Mouse (Mus musculus) layer of hippocampus, adult 8-10 months (tissue): ENCODE measurements around the gene S1pr5. TPM values are rescaled to one million over a fixed set of nuclear protein-coding genes. Genes with fewer than 3 reads are reported as not detected.
"Not testable (repeated sequence)": the region's sequence is repeated elsewhere in the genome, so short reads cannot be mapped to it uniquely, and the experiment has no call there.

ENCODE experiments used
- DNase-seq, 2 experiments: peaks; one replicate each; pipeline ENCODE4 v3.0.0; 2022; ENCODE audit warnings: low spot score in 2 of 2
- total RNA-seq, 4 experiments: library from RNA; stranded (reverse); gene quantifications; 2 replicates each; pipeline ENCODE4 v1.2.4; 2022

Gene S1pr5
- total RNA-seq, 4 experiments from 2014 or later = 11.3 to 19.1 (median 14.6) TPM

- DNase-seq = no peak
These were observed 20.1 kb upstream of the S1pr5 start for GRCm38 (mm10) chr9:21268305-21268704.

GRCm38 (mm10) chr9:21266889-21267288 is 18.6 kb upstream of the S1pr5 start:
- DNase-seq = no peak

DNA sequence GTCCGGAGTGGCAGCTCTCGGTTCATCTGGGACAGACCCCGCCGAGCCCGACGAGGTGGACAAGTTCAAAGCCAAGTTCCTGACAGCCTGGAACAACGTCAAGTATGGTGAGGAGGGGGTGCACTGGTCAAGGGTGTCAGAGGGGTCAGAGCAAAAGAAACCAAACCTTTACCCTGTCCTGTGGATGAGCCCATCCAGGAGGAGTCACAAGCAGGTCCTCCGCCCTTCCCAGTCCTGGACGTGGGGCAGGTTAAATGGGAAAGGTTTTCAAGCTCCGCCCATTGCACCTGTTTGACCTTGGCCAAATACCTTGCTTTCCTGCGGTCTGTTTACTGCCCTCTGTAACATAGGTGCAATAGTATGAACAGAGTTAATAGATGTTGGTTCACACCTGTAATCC is 17.4 kb upstream of the S1pr5 start:
- DNase-seq = no peak

GRCm38 (mm10) chr9:21265000-21265561 is 16.8 kb upstream of the S1pr5 start, which contains the start of gene Atg4d:
Atg4d (plus strand) TSS chr9:21265293.
- peak; percentile 96 to 97 for DNase-seq

DNA sequence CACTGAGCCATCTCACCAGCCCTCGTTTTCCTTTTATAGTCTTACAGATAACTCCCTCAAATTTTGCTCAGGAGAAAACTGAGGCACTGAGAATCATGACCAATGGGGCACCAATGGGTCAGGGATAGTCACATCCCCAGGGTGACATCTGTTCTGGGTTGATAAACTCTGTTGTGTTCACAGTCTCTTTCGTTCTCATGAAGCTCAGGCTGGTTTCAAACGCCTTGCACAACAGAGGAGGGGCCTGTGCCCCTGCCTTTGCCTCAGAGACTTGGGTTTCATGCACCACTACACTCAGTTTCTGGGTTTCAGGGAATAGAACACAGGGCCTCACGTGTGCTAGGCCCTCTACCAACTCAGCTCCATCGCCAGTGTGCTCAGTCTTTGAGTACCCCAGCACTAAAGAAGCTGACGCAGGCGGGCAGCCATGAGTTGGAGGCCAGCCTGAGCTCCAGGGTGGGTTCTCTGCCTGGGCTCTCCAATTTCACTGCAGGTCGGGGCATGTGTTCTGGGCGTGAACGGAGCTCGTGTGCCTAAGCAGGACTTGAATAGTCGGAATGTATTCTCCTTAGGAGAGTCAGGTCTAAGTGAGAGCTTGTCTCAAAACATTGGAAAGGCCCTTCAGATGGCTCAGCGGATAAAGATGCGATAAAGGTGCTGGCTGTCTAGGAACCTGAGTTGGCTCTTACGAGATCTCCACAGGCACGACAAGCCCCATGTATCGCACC is 16.2 kb upstream of the S1pr5 start:
- no peak for DNase-seq

DNA sequence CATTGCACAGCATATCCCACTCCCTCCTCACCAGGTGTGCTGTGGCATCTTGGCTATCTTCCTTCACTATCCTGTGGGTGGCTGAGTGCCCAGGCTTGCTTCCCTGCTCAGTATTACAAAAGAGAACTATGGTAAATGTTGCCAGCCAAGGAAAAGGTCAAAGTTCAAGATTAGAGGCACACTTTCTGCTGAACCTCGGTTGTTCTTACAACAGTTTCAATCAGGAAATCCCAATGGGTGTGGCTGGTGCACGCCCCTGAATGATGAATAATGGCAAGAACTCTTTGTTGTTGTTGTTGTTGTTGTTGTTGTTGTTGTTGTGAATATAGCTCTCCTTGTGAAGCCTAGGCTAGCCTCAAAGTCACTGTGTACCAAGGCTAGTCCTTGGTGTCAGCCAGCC is 13.6 kb upstream of the S1pr5 start:
- no peak for DNase-seq

DNA sequence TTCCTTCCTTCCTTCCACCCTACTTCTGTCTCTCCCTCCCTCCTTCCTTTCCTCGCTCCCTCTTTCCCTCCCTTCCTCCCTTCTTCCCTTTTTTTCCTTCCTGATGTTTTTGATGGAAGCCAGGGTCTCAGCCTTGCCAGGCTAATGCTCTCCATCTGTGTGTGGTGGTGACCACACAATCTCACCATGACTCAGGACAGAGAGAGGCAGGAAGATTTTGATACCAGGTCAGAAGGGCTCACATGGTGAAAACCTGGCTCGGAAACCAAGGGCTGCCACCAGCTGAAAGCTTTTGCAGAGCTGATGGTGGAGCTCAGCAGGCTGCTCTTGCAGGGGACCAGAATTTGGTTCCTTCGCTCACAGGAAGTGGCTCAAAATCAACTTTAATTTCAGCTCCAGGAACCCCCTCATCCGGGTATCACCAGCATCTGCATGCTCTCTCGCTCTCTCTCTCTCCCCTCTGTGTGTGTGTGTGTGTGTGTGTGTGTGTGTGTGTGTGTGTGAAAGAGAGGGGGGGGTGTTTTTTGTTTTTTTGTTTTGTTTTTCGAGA is 12.3 kb upstream of the S1pr5 start:
- no peak for DNase-seq

- DNase-seq = not testable (repeated sequence)
These were observed 8.1 kb upstream of the S1pr5 start for GRCm38 (mm10) chr9:21256349-21256748.

GRCm38 (mm10) chr9:21254690-21255089 is 6.4 kb upstream of the S1pr5 start:
- DNase-seq = no peak

- no peak for DNase-seq
These were observed 3.0 kb upstream of the S1pr5 start for GRCm38 (mm10) chr9:21251116-21251735.

DNA sequence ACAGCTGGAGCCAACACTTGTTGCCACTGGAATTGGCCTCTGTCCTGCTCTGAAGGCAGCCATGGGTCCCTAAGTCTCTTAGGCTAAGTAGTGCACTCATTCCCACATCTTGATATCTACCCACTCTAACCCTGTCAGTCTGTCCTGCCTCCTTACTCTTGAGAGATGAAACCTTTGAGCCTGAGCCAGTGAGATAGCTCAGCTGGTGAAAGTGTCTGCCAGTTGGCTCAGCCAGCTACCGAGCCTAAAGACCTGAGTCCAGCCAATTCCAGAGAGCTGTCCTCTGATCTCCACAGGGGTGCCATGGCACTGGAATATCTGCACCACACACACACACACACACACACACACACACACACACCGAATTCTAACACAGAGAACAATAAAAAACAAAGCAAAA is 2.3 kb upstream of the S1pr5 start:
- DNase-seq = no peak

DNA sequence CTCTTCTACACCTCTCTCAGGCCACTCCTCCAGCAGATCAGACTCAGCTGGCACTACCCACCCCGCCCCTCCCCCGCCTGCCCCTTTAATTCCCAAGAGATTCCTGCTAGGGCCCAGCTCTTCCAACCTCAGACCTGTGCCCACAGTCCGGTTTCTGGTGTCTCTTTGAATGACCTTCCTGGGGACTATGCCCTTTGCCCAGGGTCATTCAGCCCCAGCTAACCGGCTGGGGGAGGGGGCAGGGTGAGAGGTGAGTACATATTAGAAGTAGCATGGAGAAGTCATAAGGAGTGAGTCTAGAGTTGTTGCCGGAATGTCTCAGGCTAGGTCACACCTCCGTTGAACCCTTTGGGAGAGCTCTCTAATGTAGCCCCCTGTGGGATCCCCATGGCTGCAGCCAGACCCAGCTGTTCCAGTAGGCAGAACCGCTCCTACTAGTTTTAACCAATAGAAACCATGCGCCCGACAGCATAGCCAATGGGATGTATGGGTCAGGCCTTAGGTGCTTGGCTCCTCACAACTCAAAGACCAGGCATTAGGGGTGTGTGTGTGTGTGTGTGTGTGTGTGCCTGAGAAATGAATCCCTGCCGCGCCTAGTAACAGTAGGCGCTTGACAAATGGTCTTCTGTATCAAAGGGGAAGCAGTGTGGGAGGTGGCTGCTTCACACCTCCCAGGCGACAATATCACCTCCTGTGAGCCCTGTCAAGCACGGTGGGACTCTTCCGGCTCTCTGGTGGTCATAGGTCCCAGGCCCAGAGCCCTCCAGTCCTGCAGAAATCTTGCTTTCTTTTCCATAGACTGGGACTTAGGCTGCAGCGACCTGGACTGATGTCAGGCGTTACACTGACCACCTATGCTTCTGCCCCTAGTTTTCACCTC is 1.6 kb upstream of the S1pr5 start:
- DNase-seq = no peak

- no peak for DNase-seq
These were observed 1.9 kb downstream of the S1pr5 start for GRCm38 (mm10) chr9:21246342-21246741.

GRCm38 (mm10) chr9:21245113-21245487 is 3.1 kb downstream of the S1pr5 start:
- DNase-seq = no peak

- peak in 1 of 2 experiments; percentile 38 for DNase-seq
These were observed 3.7 kb downstream of the S1pr5 start for GRCm38 (mm10) chr9:21244428-21245112.

DNA sequence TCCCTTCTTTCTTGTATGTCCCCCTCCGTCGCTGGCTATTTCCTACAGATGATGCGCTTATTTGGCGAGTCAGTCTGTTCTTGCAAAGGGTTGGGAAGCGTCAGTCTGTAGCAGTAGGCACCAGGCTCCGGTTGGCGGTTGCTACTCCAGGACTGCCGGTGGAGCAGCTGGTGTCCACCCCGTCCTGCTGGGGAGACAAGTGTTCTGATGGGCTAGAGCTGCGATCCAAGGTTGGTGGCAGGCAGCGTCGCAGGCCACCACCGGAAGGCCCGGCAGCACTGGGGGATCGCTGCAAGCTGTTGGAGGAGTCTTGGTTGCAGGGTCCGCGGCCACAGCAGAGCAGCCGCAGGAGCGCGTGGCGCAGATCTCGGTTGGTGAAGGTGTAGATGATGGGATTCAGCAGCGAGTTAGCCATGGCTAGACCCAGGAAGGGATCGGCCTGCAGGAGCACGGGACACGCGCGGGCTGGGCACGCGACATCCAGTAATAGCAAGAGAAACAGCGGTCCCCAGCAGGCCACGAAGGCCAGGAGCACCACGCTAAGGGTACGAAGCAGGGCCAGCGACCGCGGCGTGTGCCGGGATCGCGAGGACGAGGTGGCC is 4.3 kb downstream of the S1pr5 start:
- DNase-seq = peak in 1 of 2 experiments; percentile 39

DNA sequence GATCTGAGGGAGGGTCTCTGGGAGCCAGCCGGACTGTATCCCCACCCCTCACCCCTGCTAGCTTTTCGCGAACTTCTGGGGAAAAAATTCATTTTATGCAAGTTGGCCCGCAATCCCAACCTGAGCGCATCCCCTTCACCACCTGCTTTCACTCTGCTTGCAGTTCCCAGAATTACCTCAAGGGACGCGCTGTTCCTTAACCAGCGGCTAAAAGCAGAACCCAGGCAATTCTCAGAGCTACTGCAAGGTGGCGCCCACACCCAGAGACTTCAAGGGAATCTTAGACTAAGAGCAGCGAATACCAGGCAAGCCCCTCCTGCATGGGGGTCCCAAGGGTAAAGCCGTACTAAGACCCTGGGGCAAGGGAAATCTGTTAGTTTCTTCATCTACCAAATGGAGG is 6.9 kb downstream of the S1pr5 start:
- peak in 1 of 2 experiments; percentile 83 for DNase-seq

DNA sequence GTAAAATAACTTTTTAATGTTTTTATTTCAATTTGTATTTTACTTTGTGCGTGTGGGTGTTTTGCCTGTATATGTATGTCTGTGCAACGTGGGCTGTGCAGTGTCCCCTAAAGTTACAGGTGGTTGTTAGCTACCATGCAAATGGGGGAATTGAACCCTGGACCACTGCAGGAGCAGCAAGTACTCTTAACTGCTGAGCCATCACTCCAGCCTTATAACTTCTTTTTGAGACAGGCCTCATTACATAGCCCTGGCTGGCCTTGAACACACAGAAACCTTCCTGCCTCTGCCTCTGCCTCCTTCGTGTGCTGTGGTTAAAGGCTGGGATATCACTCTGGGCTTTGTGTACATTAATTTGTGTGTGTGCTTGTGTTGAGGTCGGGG is 8.8 kb downstream of the S1pr5 start:
- DNase-seq = no peak

GRCm38 (mm10) chr9:21238733-21239464 is 9.3 kb downstream of the S1pr5 start, which contains the start of gene Keap1:
Keap1 (minus strand) TSS chr9:21239361.
- DNase-seq = peak in 1 of 2 experiments; percentile 64
